Mouse (Mus musculus) testis, adult 2 months (tissue): Measurements from ENCODE around the gene Megf11.

Source experiments
- CTCF ChIP-seq: fragments of 200-500 bp; IDR thresholded peaks from 2 replicates; pipeline ENCODE4 v1.5.1; 2012; ENCODE audit warnings: low read depth, mild to moderate bottlenecking, inconsistent platforms, low read length, moderate library complexity; ENCODE audit not compliant: control insufficient read depth, insufficient read depth, insufficient replicate concordance
- POLR2A ChIP-seq: fragments of 200-500 bp; IDR thresholded peaks from 2 replicates; pipeline ENCODE4 v1.6.1; 2012; ENCODE audit warnings: low read depth, mild to moderate bottlenecking, inconsistent platforms, low read length, moderate library complexity; ENCODE audit not compliant: control insufficient read depth

- TF ChIP-seq POLR2A: no peak
- no peak for TF ChIP-seq CTCF
These were observed 264.5 kb downstream of the Megf11 start for GRCm38 (mm10) chr9:64649892-64650291.
